11 mouse cellular contexts compared by ENCODE assay signal in genomic region chr15:95767825-95768224, GRCm38 (mm10). TPM values are rescaled to one million over a fixed set of nuclear protein-coding genes. Genes with fewer than 3 reads are reported as not detected.
DNase-seq lines count a peak whose midpoint lies in the region; TF ChIP-seq lines count a peak whose summit lies in the region.
"Had no signal": no experiment of that assay in that cellular context is flagged by ENCODE, and none has a peak within 500 bp of the region (broad histone marks: within the 10 kb centered on the region; RNA-seq: fewer than 3 reads in every experiment).

No protein-coding gene starts in this region.

- H3K79me2 ChIP-seq in C2C12 (ENCODE audit: control insufficient read depth, insufficient read depth), result no peaks in the 10 kb centered on the region

- DNase-seq in kidney, adult 9 months, result peak; percentile 43
- no peak for DNase-seq in kidney, adult 18-20 months
- DNase-seq in 416B (ENCODE audit: low read depth), result peak; percentile 51
- peak; percentile 37 for DNase-seq in induced T-regulatory cell, adult 2 months (ENCODE audit: low read depth)
- no peak for DNase-seq in right cerebral cortex, adult 2 months (ENCODE audit: low spot score in 2 of 2)
- DNase-seq in left cerebral cortex, postnatal 25 days (ENCODE audit: low spot score in 2 of 2), result no peak
- no peak for DNase-seq in embryonic facial prominence, embryonic 10.5 days (ENCODE audit: low spot score)

- no peaks in the 10 kb centered on the region for H3K9me3 ChIP-seq in embryonic facial prominence, embryonic 10.5 days
- H3K9me3 ChIP-seq: embryonic facial prominence, embryonic 13.5 days; limb, embryonic 15.5 days; neural tube, embryonic 12.5 days had no signal

- H3K27ac ChIP-seq in embryonic facial prominence, embryonic 10.5 days (replicated peaks), result no peak overlapping the region
- H3K27ac ChIP-seq: embryonic facial prominence, embryonic 13.5 days; limb, embryonic 15.5 days; neural tube, embryonic 12.5 days had no signal

- no peaks in the 10 kb centered on the region for H3K36me3 ChIP-seq in C2C12 (ENCODE audit: control insufficient read depth, insufficient read depth)
- no peaks in the 10 kb centered on the region for H3K36me3 ChIP-seq in embryonic facial prominence, embryonic 10.5 days (replicated peaks)
- H3K36me3 ChIP-seq: embryonic facial prominence, embryonic 13.5 days; limb, embryonic 15.5 days; neural tube, embryonic 12.5 days had no signal

- TF ChIP-seq CTCF in C2C12 (IDR thresholded peaks at IDR 0.05; ENCODE audit: control insufficient read depth, insufficient read depth, insufficient read length), result peak; percentile 15

- no peak overlapping the region for H3K4me3 ChIP-seq in C2C12 (ENCODE audit: insufficient read depth, poor library complexity, severe bottlenecking)
- no peak overlapping the region for H3K4me3 ChIP-seq in embryonic facial prominence, embryonic 10.5 days
- H3K4me3 ChIP-seq: embryonic facial prominence, embryonic 13.5 days; limb, embryonic 15.5 days; neural tube, embryonic 12.5 days had no signal

- no peak overlapping the region for H3ac ChIP-seq in C2C12 (ENCODE audit: control insufficient read depth, insufficient read length, low read depth)

- H3K4me1 ChIP-seq in embryonic facial prominence, embryonic 10.5 days, result no peaks in the 10 kb centered on the region
- H3K4me1 ChIP-seq: embryonic facial prominence, embryonic 13.5 days; neural tube, embryonic 12.5 days had no signal

- 68% methylated on average over 7 of the region's 7 CpGs for whole genome bisulfite sequencing in embryonic facial prominence, embryonic 10.5 days

- intact Hi-C loops in left cerebral cortex, postnatal 25 days (cut with DNase I), result no loop called here

- no peaks in the 10 kb centered on the region for H3K79me3 ChIP-seq in C2C12 (ENCODE audit: low read depth)

- H3K27me3 ChIP-seq in C2C12 (ENCODE audit: control insufficient read depth, insufficient read depth, insufficient read length), result no peaks in the 10 kb centered on the region
- H3K27me3 ChIP-seq in embryonic facial prominence, embryonic 10.5 days (replicated peaks; ENCODE audit: low read depth, poor library complexity, severe bottlenecking), result no peaks in the 10 kb centered on the region
- H3K27me3 ChIP-seq: embryonic facial prominence, embryonic 13.5 days; limb, embryonic 15.5 days; neural tube, embryonic 12.5 days had no signal

TF ChIP-seq in C2C12, 6 proteins besides CTCF, POLR2A, EP300 and RAD21:
- TF ChIP-seq FOSL1 (IDR thresholded peaks at IDR 0.05; ENCODE audit: insufficient read depth, low read length, poor library complexity, severe bottlenecking) (no peak), MYOG (IDR thresholded peaks at IDR 0.05; ENCODE audit: control insufficient read depth, extremely low read depth, insufficient read length) (no peak), USF1 (IDR thresholded peaks at IDR 0.05; ENCODE audit: low read depth) (no peak), CEBPB (IDR thresholded peaks at IDR 0.05; ENCODE audit: low read depth) (no peak), MYOD1 (IDR thresholded peaks at IDR 0.05; ENCODE audit: control insufficient read depth, insufficient read length, low read depth) (no peak), MAX (IDR thresholded peaks at IDR 0.05) (no peak)

RNA-seq across cellular contexts. Expression of gene Ano6, which starts 22.8 kb away (rescaled TPM):
- 73.2 TPM for polyA plus RNA-seq in C2C12 (2012; fragmentation: generic; extraction: Trizol)
- 10 to 100 TPM; 21.1 to 22.2 TPM for total RNA-seq in left cerebral cortex, postnatal 25 days (2021)
- polyA plus RNA-seq in embryonic facial prominence, embryonic 10.5 days (2016; fragmentation: Nextera tagmentation; extraction: Ambion mirVana), result 40.5 and 41.6 TPM in 2 replicates

Comparison
In these comparisons a context has a peak if more than half of its experiments do, and no peak if none do; other contexts are left out.
1. DNase-seq: peak in kidney, adult 9 months (single experiment), 416B (single experiment) and induced T-regulatory cell, adult 2 months (single experiment); none in kidney, adult 18-20 months (single experiment), right cerebral cortex, adult 2 months (0 of 2), left cerebral cortex, postnatal 25 days (0 of 2) and embryonic facial prominence, embryonic 10.5 days (single experiment).